Mouse (Mus musculus) Patski (cell line): Measurements from ENCODE around the gene Mymx. TPM values are rescaled to one million over a fixed set of nuclear protein-coding genes. Genes with fewer than 3 reads are reported as not detected.
A peak's percentile ranks its signal among the peaks of the same experiment; 100 is the strongest.

Source experiments
- ATAC-seq: fragments of 100-300 bp; one replicate; pipeline ENCODE4 v1.8.0; 2021
- CTCF ChIA-PET: fragments of 350-600 bp; sonication (Branson Sonifier 250); formaldehyde crosslinking; loops from one replicate; lab custom pipeline; 2022; ENCODE audit warnings: inconsistent platforms; lab: Charles Lee
- POLR2A ChIA-PET: fragments of 350-600 bp; sonication (Branson Sonifier 250); formaldehyde crosslinking; loops from one replicate; lab custom pipeline; 2022; ENCODE audit warnings: antibody characterized with exemption, inconsistent platforms; lab: Charles Lee
- DNase-seq: peaks from one replicate; pipeline ENCODE4 v3.0.0-alpha.2; 2011; ENCODE audit warnings: low read depth, low spot score
- H3K27me3 ChIP-seq: fragments of 371-371 bp; one replicate; pipeline ENCODE4 v1.5.1; 2021
- CTCF ChIP-seq: fragments of 100-300 bp; IDR thresholded peaks from one replicate; pipeline ENCODE4 v1.5.1; 2021
- in situ Hi-C: fragments of 300-500 bp; cut with MboI; formaldehyde crosslinking; loops from 3 replicates; pipeline ENCODE4 v1.11.1; 2018; ENCODE audit warnings: low pct_unique_long_range_greater_than_20kb, mixed read lengths
- polyA plus RNA-seq: library from polyadenylated mRNA; unstranded; gene quantifications from one replicate; pipeline ENCODE4 v1.2.3, GENCODE M21; 2021

Mymx gene
- polyA plus RNA-seq, 1 experiment from 2014 or later = not detected

DNA sequence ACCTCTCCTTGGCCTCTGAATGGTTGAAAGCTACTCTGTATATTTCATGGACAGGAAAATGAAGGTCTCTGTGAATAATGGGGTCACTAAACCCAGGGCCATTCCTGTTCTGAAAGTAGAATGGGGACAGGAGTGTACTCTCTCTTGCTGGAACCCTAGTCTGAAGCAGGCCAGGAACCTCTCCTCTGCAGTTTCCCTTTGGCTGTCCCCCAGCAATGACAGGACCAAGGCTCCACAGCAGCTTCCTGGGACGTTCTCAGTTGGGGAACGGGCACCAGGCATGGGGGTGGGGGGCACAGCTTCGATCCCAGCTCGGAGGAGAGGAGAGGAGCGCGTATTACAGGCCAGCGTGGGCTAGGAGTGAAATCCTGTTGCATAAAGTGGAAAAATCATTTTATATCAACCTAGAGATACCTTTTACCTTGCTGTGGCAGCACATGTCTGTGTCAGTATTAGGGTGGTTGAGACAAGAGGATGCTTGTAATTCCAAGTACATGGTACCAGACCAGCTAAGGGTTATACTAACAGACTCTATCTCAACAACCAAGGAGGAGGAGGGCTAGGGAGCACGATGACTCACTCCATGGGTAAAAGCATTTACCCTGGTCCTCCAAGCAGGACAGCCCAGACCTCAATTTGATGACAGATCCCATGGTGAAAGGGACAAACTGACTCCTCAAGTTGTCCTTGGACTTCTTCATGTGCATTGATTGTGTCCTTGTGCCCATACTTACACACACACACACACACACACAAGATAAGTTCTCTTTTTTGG, 26.6 kb downstream of the Mymx start:
- no peak for DNase-seq
- ChIA-PET CTCF (interaction anchor here (0.6 to 1.7 kb wide), 5 partner anchors 9 to 82 kb away, joined by 3 to 7 read pairs (median 3); partner anchors contain the start of gene Slc35b2), POLR2A (interaction anchor here (0.6 to 0.7 kb wide), 5 partner anchors 10 to 1043 kb away, joined by 3 to 4 read pairs (median 4); no protein-coding TSS in a partner anchor)
- no peak for ATAC-seq
- no peak for TF ChIP-seq CTCF
- H3K27me3 ChIP-seq = no peaks in the 10 kb centered on the region
- in situ Hi-C loops = no loop called here

DNA sequence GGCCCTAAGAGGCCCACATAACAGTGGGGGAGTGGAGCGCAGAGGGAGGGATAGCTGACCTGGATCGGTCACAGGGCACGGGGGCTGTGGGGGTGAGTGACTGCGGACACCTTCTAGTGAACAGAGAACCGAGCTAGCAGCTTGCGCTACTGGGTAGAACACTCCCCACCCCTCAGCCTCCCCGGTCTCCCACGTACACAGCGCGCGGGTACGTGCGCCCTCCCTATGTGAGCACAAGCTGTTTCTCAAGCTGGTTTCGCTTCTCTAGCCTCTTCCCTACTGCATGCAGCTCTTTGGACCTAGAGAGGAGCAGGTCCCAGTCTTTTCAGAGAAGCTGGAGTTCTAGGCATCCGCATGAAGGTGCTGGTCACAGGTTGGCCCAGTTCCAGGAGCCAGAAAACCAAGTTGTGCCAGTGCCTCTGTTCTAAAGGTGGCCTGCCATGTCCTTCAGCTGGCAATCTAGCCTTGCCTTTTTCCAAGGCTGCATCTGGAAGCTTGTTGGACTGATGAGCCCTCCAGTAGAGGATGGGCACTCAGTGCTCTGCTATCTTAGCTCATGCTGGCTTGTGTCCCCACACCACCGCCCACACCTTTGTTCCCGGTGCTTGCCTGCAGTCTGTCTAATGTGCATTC, 27.7 kb downstream of the Mymx start:
- ATAC-seq = no peak
- no peak for DNase-seq
- ChIA-PET CTCF (interaction anchor here (1.0 to 1.7 kb wide), 4 partner anchors 8 to 83 kb away, joined by 3 to 7 read pairs (median 4); partner anchors contain the start of gene Slc35b2), POLR2A (interaction anchor here (0.6 to 1.0 kb wide), 6 partner anchors 10 to 277 kb away, joined by 3 to 7 read pairs (median 4); partner anchors contain the start of gene Slc35b2)
- TF ChIP-seq CTCF = no peak
- in situ Hi-C loops = no loop called here
- no peaks in the 10 kb centered on the region for H3K27me3 ChIP-seq

DNA sequence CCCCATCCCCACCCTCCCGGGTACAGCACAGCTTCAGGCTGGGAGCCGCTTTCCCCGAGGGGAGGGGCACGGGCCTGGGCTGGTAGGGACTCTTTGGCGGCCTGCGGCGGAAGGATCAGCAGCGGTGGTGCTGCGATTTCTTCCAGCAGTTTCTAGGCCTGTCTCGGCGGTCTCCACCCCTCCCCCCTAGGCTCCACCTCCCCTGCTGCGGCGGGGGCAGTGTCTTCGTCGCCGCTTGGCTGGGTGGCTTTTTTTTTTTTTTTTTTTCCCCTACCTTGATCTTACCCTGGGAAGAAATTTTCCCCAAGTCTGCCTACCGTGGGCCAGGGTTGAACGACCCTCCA, 28.1 kb downstream of the Mymx start:
- DNase-seq = no peak
- CTCF ChIA-PET = interaction anchor here (1.4 to 1.7 kb wide), 2 partner anchors 10 to 19 kb away, joined by 3 to 7 read pairs; partner anchors contain the start of gene Slc35b2
- POLR2A ChIA-PET = interaction anchor here (0.7 to 1.1 kb wide), 8 partner anchors 9 to 278 kb away, joined by 3 to 7 read pairs (median 4); partner anchors contain the start of gene Slc35b2
- in situ Hi-C loops = no loop called here
- no peak for TF ChIP-seq CTCF
- no peaks in the 10 kb centered on the region for H3K27me3 ChIP-seq
- peak; percentile 53 for ATAC-seq

GRCm38 (mm10) chr17:45573087-45573779, 28.7 kb downstream of the Mymx start, which contains the start of gene Hsp90ab1:
Gene Hsp90ab1 (minus strand): TSS chr17:45573271.
- ATAC-seq (peak; percentile 47), DNase-seq (no peak)
- ChIA-PET POLR2A (interaction anchor here (0.7 to 2.0 kb wide), 6 partner anchors 9 to 23 kb away, joined by 3 to 7 read pairs (median 4); partner anchors contain the start of genes Nfkbie and Slc35b2), CTCF (no interaction called here)
- in situ Hi-C loops = no loop called here
- TF ChIP-seq CTCF = no peak
- H3K27me3 ChIP-seq = no peaks in the 10 kb centered on the region

- peak; percentile 22 for ATAC-seq
- TF ChIP-seq CTCF = no peak
- in situ Hi-C loops = no loop called here
- H3K27me3 ChIP-seq = no peaks in the 10 kb centered on the region
- ChIA-PET CTCF (interaction anchor here (1.8 kb wide), 1 partner anchor 16 kb away, joined by 7 read pairs; the partner anchor contains the start of gene Nfkbie), POLR2A (interaction anchor here (0.5 to 2.0 kb wide), 5 partner anchors 8 to 24 kb away, joined by 3 to 5 read pairs (median 4); partner anchors contain the start of genes Nfkbie and Slc35b2)
- DNase-seq = no peak
These were observed 29.5 kb downstream of the Mymx start for GRCm38 (mm10) chr17:45572103-45573086.

GRCm38 (mm10) chr17:45569999-45570398, 31.9 kb downstream of the Mymx start:
- no peak for TF ChIP-seq CTCF
- DNase-seq = no peak
- in situ Hi-C loops = no loop called here
- ATAC-seq = no peak
- no peaks in the 10 kb centered on the region for H3K27me3 ChIP-seq
- CTCF ChIA-PET = interaction anchor here (1.0 kb wide), 1 partner anchor 93 kb away, joined by 3 read pairs; no protein-coding TSS in a partner anchor
- POLR2A ChIA-PET = interaction anchor here (1.2 kb wide), 1 partner anchor 14 kb away, joined by 3 read pairs; no protein-coding TSS in a partner anchor

- in situ Hi-C loops = no loop called here
- no peak for ATAC-seq
- POLR2A ChIA-PET = interaction anchor here (1.1 to 1.2 kb wide), 2 partner anchors 11 to 13 kb away, joined by 3 read pairs; no protein-coding TSS in a partner anchor
- H3K27me3 ChIP-seq = no peaks in the 10 kb centered on the region
- no peak for DNase-seq
- CTCF ChIA-PET = interaction anchor here (1.1 kb wide), 1 partner anchor 58 kb away, joined by 4 read pairs; no protein-coding TSS in a partner anchor
- TF ChIP-seq CTCF = no peak
These were observed 32.9 kb downstream of the Mymx start for GRCm38 (mm10) chr17:45568990-45569389.

- ChIA-PET POLR2A (interaction anchor here (0.5 to 1.2 kb wide), 3 partner anchors 9 to 19 kb away, joined by 3 to 5 read pairs (median 3); no protein-coding TSS in a partner anchor), CTCF (no interaction called here)
- no peak for ATAC-seq
- no peak for TF ChIP-seq CTCF
- in situ Hi-C loops = no loop called here
- no peaks in the 10 kb centered on the region for H3K27me3 ChIP-seq
- no peak for DNase-seq
These were observed 34.7 kb downstream of the Mymx start for GRCm38 (mm10) chr17:45567162-45567601.
